Mouse (Mus musculus) erythroid progenitor cell, adult 5-6 weeks (primary cell): Measurements from ENCODE around the gene Ppp1r16b. TPM values are rescaled to one million over a fixed set of nuclear protein-coding genes. Genes with fewer than 3 reads are reported as not detected.

Source experiments
- ATAC-seq: replicated peaks from 2 replicates; pipeline ENCODE4 v1.8.0; 2016; ENCODE audit warnings: moderate number of reproducible peaks, mild to moderate bottlenecking, moderate TSS enrichment, inconsistent platforms; ENCODE audit not compliant: poor library complexity, low FRiP score, severe bottlenecking
- total RNA-seq, 2 experiments: library from RNA; stranded (forward) in 1 of 2; stranded (reverse) in 1 of 2; fragments of 150-400 nt in 1 of 2; fragments of 186-747, 209-891 nt in 1 of 2; gene quantifications; 2 replicates each; pipeline versions ENCODE4 v1.2.3 to v1.2.4; 2015 to 2017; ENCODE audit warnings: low replicate concordance in 2 of 2

The Ppp1r16b gene
- total RNA-seq, 2 experiments from 2014 or later: 2.3 to 2.5 TPM

- ATAC-seq: no peak
Observed at GRCm38 (mm10) chr2:158667671-158668432, 2.7 kb downstream of the Ppp1r16b start.

- ATAC-seq: no peak
Observed at GRCm38 (mm10) chr2:158668433-158669010, 3.3 kb downstream of the Ppp1r16b start.

- no peak for ATAC-seq
Observed at GRCm38 (mm10) chr2:158669199-158670195, 4.3 kb downstream of the Ppp1r16b start.

- ATAC-seq: no peak
Observed at GRCm38 (mm10) chr2:158670571-158670970, 5.4 kb downstream of the Ppp1r16b start.

- ATAC-seq: no peak
Observed at GRCm38 (mm10) chr2:158672829-158673228, 7.6 kb downstream of the Ppp1r16b start.

GRCm38 (mm10) chr2:158673493-158673892 is 8.3 kb downstream of the Ppp1r16b start:
- no peak for ATAC-seq

- no peak for ATAC-seq
Observed at GRCm38 (mm10) chr2:158674131-158674530, 8.9 kb downstream of the Ppp1r16b start.

- ATAC-seq: no peak
Observed at GRCm38 (mm10) chr2:158674759-158675158, 9.6 kb downstream of the Ppp1r16b start.

GRCm38 (mm10) chr2:158675161-158675560 is 10.0 kb downstream of the Ppp1r16b start:
- no peak for ATAC-seq

GRCm38 (mm10) chr2:158675907-158676533 is 10.8 kb downstream of the Ppp1r16b start:
- ATAC-seq: no peak

- no peak for ATAC-seq
Observed at GRCm38 (mm10) chr2:158677946-158678345, 12.7 kb downstream of the Ppp1r16b start.

GRCm38 (mm10) chr2:158679091-158679490 is 13.9 kb downstream of the Ppp1r16b start:
- no peak for ATAC-seq

- ATAC-seq: no peak
Observed at GRCm38 (mm10) chr2:158680357-158680889, 15.2 kb downstream of the Ppp1r16b start.

GRCm38 (mm10) chr2:158681714-158682113 is 16.5 kb downstream of the Ppp1r16b start:
- no peak for ATAC-seq

- no peak for ATAC-seq
Observed at GRCm38 (mm10) chr2:158682344-158683037, 17.3 kb downstream of the Ppp1r16b start.

GRCm38 (mm10) chr2:158683038-158683413 is 17.8 kb downstream of the Ppp1r16b start:
- ATAC-seq: no peak

- no peak for ATAC-seq
Observed at GRCm38 (mm10) chr2:158684247-158684843, 19.1 kb downstream of the Ppp1r16b start.

- ATAC-seq: no peak
Observed at GRCm38 (mm10) chr2:158684910-158685309, 19.7 kb downstream of the Ppp1r16b start.

GRCm38 (mm10) chr2:158686394-158686793 is 21.2 kb downstream of the Ppp1r16b start:
- ATAC-seq: no peak
